Mouse (Mus musculus) left cerebral cortex, postnatal 14 days (tissue): ENCODE measurements around the gene Hist1h4d. TPM values are rescaled to one million over a fixed set of nuclear protein-coding genes. Genes with fewer than 3 reads are reported as not detected.
"Not testable (repeated sequence)": the region's sequence is repeated elsewhere in the genome, so short reads cannot be mapped to it uniquely, and the experiment has no call there.

Source experiments
- DNase-seq, 2 experiments: peaks; one replicate each; pipeline ENCODE4 v3.0.0; 2021 to 2022; ENCODE audit warnings: low spot score in 2 of 2, mixed read lengths in 1 of 2
- intact Hi-C: fragments of 180-260 bp; cut with DNase I; formaldehyde crosslinking; loops from one replicate; pipeline ENCODE4 v1.15.1; 2025
- total RNA-seq, 2 experiments: library from RNA; stranded (reverse); gene quantifications; 2 replicates each; pipeline ENCODE4 v1.2.3; 2021

The Hist1h4d gene
- total RNA-seq, 2 experiments from 2014 or later = 132 to 148 TPM

GRCm38 (mm10) chr13:23586099-23586939, 4.9 kb downstream of the Hist1h4d start:
- no peak for DNase-seq
- intact Hi-C loops = loop anchor here (1.0 to 2.0 kb wide), 2 partner anchors 12 to 32 kb away; no protein-coding TSS in a partner anchor

- intact Hi-C loops = loop anchor here (1.0 to 2.0 kb wide), 2 partner anchors 11 to 32 kb away; no protein-coding TSS in a partner anchor
- DNase-seq = no peak
Observed at GRCm38 (mm10) chr13:23586940-23587225, 5.5 kb downstream of the Hist1h4d start.

GRCm38 (mm10) chr13:23591206-23591605, 9.8 kb downstream of the Hist1h4d start:
- no peak for DNase-seq
- intact Hi-C loops = no loop called here

- DNase-seq, intact Hi-C loops: not testable (repeated sequence)
Observed at GRCm38 (mm10) chr13:23591886-23592285, 10.5 kb downstream of the Hist1h4d start.

- intact Hi-C loops = no loop called here
- no peak for DNase-seq
Observed at GRCm38 (mm10) chr13:23592614-23593013, 11.2 kb downstream of the Hist1h4d start.

- DNase-seq = no peak
- intact Hi-C loops = no loop called here
Observed at GRCm38 (mm10) chr13:23593051-23593770, 11.8 kb downstream of the Hist1h4d start.

- DNase-seq = no peak
- intact Hi-C loops = no loop called here
Observed at GRCm38 (mm10) chr13:23595185-23595584, 13.8 kb downstream of the Hist1h4d start.

GRCm38 (mm10) chr13:23595622-23596372, 14.4 kb downstream of the Hist1h4d start:
- intact Hi-C loops = no loop called here

GRCm38 (mm10) chr13:23597957-23598356, 16.6 kb downstream of the Hist1h4d start:
- intact Hi-C loops = loop anchor here (1.0 kb wide), 1 partner anchor 12 kb away; no protein-coding TSS in a partner anchor
- peak; percentile 56 to 79 for DNase-seq

More at GRCm38 (mm10) chr13:23595622-23596372, 14.4 kb downstream of the Hist1h4d start:
- no peak for DNase-seq

- no peak for DNase-seq
- intact Hi-C loops = no loop called here
Observed at GRCm38 (mm10) chr13:23603182-23603699, 21.8 kb downstream of the Hist1h4d start.

GRCm38 (mm10) chr13:23604452-23604851, 23.1 kb downstream of the Hist1h4d start:
- intact Hi-C loops = no loop called here

GRCm38 (mm10) chr13:23605052-23605451, 23.7 kb downstream of the Hist1h4d start:
- no peak for DNase-seq
- intact Hi-C loops = no loop called here

More at GRCm38 (mm10) chr13:23604452-23604851, 23.1 kb downstream of the Hist1h4d start:
- DNase-seq = no peak

GRCm38 (mm10) chr13:23609209-23609608, 27.8 kb downstream of the Hist1h4d start:
- intact Hi-C loops = no loop called here

GRCm38 (mm10) chr13:23609844-23610243, 28.4 kb downstream of the Hist1h4d start:
- no peak for DNase-seq
- intact Hi-C loops = no loop called here

More at GRCm38 (mm10) chr13:23609209-23609608, 27.8 kb downstream of the Hist1h4d start:
- no peak for DNase-seq

- no peak for DNase-seq
- intact Hi-C loops = no loop called here
Observed at GRCm38 (mm10) chr13:23610393-23610792, 29.0 kb downstream of the Hist1h4d start.

- intact Hi-C loops = no loop called here
- no peak for DNase-seq
Observed at GRCm38 (mm10) chr13:23611638-23612037, 30.2 kb downstream of the Hist1h4d start.

GRCm38 (mm10) chr13:23620056-23620732, 38.8 kb downstream of the Hist1h4d start:
- peak in 1 of 2 experiments; percentile 2 for DNase-seq
- intact Hi-C loops = loop anchor here (5.0 kb wide), 2 partner anchors 77 to 117 kb away; partner anchors contain the start of genes Hist1h1c, Hist1h1t and Hist1h4c

- intact Hi-C loops = loop anchor here (5.0 kb wide), 2 partner anchors 76 to 116 kb away; partner anchors contain the start of genes Hist1h1c, Hist1h1t and Hist1h4c
- peak; percentile 69 to 93 for DNase-seq
Observed at GRCm38 (mm10) chr13:23620733-23621531, 39.5 kb downstream of the Hist1h4d start, which contains the start of gene Hist1h2be. Gene Hist1h2be, minus strand, starts transcription at chr13:23621124.
